Mouse (Mus musculus) midbrain, embryonic 14.5 days (tissue): Measurements from ENCODE around the gene Slc25a14. TPM values are rescaled to one million over a fixed set of nuclear protein-coding genes. Genes with fewer than 3 reads are reported as not detected.

Source experiments
- ATAC-seq: fragments of 200-750 bp; cut with Nextera tagmentation; 2 replicates; pipeline ENCODE4 v1.8.0; 2017; ENCODE audit warnings: moderate number of reproducible peaks, moderate library complexity; ENCODE audit not compliant: low FRiP score, low TSS enrichment
- DNase-seq: peaks from one replicate; pipeline ENCODE4 v3.0.0-alpha.2; 2015
- H3K27ac ChIP-seq: fragments of 300-500 bp; sonication (generic); replicated peaks from 2 replicates; pipeline ENCODE4 v1.5.1; 2014; ENCODE audit warnings: mild to moderate bottlenecking, low read depth, low read length, moderate library complexity
- H3K27me3 ChIP-seq: fragments of 300-500 bp; sonication (generic); 2 replicates; pipeline ENCODE4 v1.6.1; 2014; ENCODE audit warnings: low read length, control low read depth, mixed read lengths; ENCODE audit not compliant: control insufficient read depth, insufficient read depth
- H3K36me3 ChIP-seq: fragments of 300-500 bp; sonication (generic); 2 replicates; pipeline ENCODE4 v1.6.1; 2014; ENCODE audit warnings: low read length, control low read depth; ENCODE audit not compliant: control insufficient read depth, insufficient read depth
- H3K4me1 ChIP-seq: fragments of 300-500 bp; sonication (generic); 2 replicates; pipeline ENCODE4 v1.6.1; 2014; ENCODE audit warnings: mild to moderate bottlenecking, antibody characterized with exemption, low read length, control low read depth; ENCODE audit not compliant: control insufficient read depth, insufficient read depth
- H3K4me2 ChIP-seq: fragments of 300-500 bp; sonication (generic); 2 replicates; pipeline ENCODE4 v1.6.1; 2014; ENCODE audit warnings: mild to moderate bottlenecking, low read length, moderate library complexity
- H3K4me3 ChIP-seq: fragments of 300-500 bp; sonication (generic); replicated peaks from 2 replicates; pipeline ENCODE4 v1.5.1; 2014; ENCODE audit warnings: low read depth, low read length
- H3K9ac ChIP-seq: fragments of 300-500 bp; sonication (generic); replicated peaks from 2 replicates; pipeline ENCODE4 v1.6.1; 2014; ENCODE audit warnings: mild to moderate bottlenecking, low read length, moderate library complexity
- H3K9me3 ChIP-seq: fragments of 300-500 bp; sonication (generic); 2 replicates; pipeline ENCODE4 v1.6.1; 2016; ENCODE audit warnings: low read length, control low read depth, mixed read lengths; ENCODE audit not compliant: control insufficient read depth
- WGBS: fragments of 180-500 bp; shearing (Covaris S2); extraction: QIAGEN DNeasy Blood & Tissue Kit; methylation state at CpG from one replicate; pipeline ENCODE4 v1.1.7; 2014; 5-methylcytosine and 5-hydroxymethylcytosine counted together
- polyA plus RNA-seq: library from polyadenylated mRNA; unstranded; fragments of >200 nt; fragmentation: Nextera tagmentation; extraction: Ambion mirVana; gene quantifications from 2 replicates; pipeline ENCODE4 v1.2.1, GENCODE M21; 2014

Gene Slc25a14
- polyA plus RNA-seq, 1 experiment from 2014 or later, result 40.5 TPM

DNA sequence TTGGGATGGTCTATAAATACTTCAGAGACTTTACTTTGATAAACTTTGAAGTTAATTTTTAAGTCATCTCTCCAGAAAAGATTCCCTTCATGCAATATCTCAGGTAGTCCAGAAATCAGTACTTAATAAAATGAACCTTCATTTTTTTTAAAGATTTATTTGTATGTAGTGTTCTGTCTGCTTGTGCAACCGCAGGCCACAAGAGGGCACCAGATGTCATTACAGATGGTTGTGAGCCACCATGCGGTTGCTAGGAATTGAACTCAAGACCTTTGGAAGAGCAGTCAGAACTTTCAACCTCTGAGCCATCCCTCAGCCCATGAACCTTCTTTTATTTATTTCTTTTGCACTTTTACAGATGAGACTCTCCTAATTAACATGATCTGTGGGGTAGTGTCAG lies 13.8 kb downstream of the Slc25a14 start:
- Histone ChIP-seq H3K4me2 (no peak overlapping the region), H3K9me3 (no peaks in the 10 kb centered on the region), H3K27ac (no peak overlapping the region), H3K27me3 (no peaks in the 10 kb centered on the region), H3K4me1 (no peaks in the 10 kb centered on the region), H3K4me3 (no peak overlapping the region), H3K9ac (no peak overlapping the region), H3K36me3 (0 out of 2 replicates have a peak, but pooled peaks cover 3% of the 10 kb centered on the region)
- DNase-seq (peak; percentile 1), ATAC-seq (no peak)
- 69% methylated on average over 2 of the region's 2 CpGs for WGBS

DNA sequence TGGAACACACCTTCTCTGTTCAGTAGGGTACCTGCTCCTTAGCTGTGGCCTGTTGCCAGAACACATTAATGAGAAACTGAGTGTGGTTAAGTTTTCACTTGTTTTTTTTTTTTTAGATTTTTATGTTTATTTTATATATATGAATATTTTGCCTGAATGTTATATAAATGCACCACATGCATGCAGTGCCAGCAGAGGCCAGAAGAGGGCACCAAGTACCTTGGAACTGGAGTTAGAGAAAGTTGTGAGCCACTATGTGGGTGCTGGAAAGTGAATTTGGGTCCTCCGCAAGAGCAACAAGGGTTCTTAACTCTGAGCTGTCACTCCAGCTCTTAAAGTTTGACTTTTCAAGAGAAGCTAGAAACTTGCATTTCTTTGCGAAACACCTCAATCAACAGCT lies 20.9 kb downstream of the Slc25a14 start:
- peak; percentile 21 for DNase-seq

DNA sequence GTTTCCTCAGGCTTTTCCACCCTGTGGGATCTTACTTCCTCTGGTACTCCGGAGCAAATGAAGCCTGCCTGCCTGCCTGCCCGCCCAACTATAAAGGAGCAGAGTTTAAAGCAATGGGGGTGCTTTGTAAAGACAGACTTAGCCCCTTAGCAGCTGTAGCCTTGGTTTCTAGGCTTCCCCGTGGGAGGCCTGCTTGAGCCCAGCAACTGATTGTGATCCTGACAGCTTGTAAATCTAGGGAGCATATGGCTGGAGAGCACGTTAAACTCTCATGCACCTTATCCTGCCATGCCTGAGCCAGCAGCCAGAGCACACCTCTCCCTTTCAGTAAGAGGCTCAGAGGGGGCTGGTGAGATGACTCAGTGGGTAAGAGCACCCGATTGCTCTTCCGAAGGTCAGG lies 43.6 kb downstream of the Slc25a14 start:
- peak; percentile 23 for DNase-seq
- no peak for ATAC-seq
- Histone ChIP-seq H3K4me3 (no peak overlapping the region), H3K4me2 (no peak overlapping the region), H3K27ac (no peak overlapping the region), H3K36me3 (no peaks in the 10 kb centered on the region), H3K27me3 (no peaks in the 10 kb centered on the region), H3K9me3 (no peaks in the 10 kb centered on the region), H3K9ac (no peak overlapping the region), H3K4me1 (no peaks in the 10 kb centered on the region)
- WGBS, result 32% methylated on average over 6 of the region's 6 CpGs

More for the DNA sequence above, 20.9 kb downstream of the Slc25a14 start:
- H3K27ac ChIP-seq, result no peak overlapping the region
- H3K9me3 ChIP-seq, result no peaks in the 10 kb centered on the region
- H3K27me3 ChIP-seq, result no peaks in the 10 kb centered on the region
- no peak for ATAC-seq
- H3K4me2 ChIP-seq, result no peak overlapping the region
- H3K9ac ChIP-seq, result no peak overlapping the region
- peaks cover 12% of the 10 kb centered on the region; the same call in 1 of the 2 replicates for H3K36me3 ChIP-seq
- 91% methylated on average over 2 of the region's 2 CpGs for WGBS
- no peaks in the 10 kb centered on the region for H3K4me1 ChIP-seq
- no peak overlapping the region for H3K4me3 ChIP-seq

DNA sequence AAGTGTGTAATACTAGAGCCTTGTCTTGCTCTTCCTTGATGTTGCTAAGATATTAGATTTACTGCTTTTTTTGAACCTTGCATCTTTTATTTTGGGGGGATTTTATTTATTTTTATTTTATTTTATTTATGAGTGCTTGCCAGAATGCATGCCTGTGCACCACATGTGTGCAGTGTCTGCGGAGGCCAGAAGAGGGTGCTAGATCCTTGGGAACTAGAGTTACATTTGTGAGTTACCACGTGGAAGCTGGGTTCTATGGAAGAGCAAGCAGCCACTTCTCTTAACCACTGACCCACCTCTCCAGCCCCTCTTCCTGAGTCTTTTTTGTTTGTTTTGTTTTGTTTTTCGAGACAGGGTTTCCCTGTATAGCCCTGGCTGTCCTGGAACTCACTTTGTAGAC lies 46.4 kb downstream of the Slc25a14 start:
- Histone ChIP-seq H3K9ac (no peak overlapping the region), H3K36me3 (no peaks in the 10 kb centered on the region), H3K4me2 (no peak overlapping the region), H3K9me3 (no peaks in the 10 kb centered on the region), H3K27ac (no peak overlapping the region), H3K4me3 (no peak overlapping the region), H3K4me1 (no peaks in the 10 kb centered on the region), H3K27me3 (no peaks in the 10 kb centered on the region)
- WGBS, result 75% methylated on average over 3 of the region's 3 CpGs
- ATAC-seq (no peak), DNase-seq (no peak)

DNA sequence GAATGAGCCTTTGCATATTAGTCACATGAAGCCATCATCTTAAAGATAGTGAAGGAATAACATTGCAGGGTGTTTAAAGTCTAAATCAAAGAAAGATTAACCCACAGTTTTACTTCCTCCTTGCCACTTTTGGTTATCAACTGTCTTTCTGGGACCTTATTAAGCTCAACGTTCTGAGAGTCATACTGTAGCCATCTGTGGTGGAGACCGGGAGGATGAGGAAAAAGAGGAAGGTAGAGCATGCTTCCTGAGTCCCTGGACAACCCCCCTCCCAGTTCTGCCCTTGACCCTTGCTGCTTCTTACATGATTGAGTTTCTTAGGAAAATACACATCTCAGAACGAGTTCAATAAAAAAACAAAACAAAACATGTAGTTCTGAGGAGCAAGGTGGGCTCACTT lies 48.5 kb downstream of the Slc25a14 start:
- Histone ChIP-seq H3K27me3 (no peaks in the 10 kb centered on the region), H3K9ac (no peak overlapping the region), H3K27ac (no peak overlapping the region), H3K4me2 (no peak overlapping the region), H3K4me1 (no peaks in the 10 kb centered on the region), H3K36me3 (no peaks in the 10 kb centered on the region), H3K9me3 (no peaks in the 10 kb centered on the region), H3K4me3 (no peak overlapping the region)
- ATAC-seq (no peak), DNase-seq (no peak)
- WGBS, result 72% methylated on average over 3 of the region's 3 CpGs

DNA sequence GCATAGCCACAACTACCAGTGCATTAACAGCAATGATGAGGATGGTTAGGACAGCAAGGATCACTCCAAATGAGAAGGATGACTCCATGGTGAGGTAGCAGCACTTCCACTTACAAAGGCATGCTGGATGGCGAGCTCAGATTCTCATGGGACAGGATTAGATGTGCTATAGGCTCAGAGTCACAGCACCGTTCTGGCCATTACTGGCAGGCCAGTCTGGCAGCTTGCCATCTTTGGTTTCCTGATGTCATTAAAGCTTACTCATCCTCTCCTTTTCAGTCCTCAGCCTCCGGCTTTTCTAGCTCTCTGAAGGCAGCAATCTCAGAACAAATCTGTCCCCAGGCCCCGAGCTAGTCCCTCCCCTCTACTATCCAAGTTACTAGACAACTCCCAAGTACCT lies 51.0 kb downstream of the Slc25a14 start, which contains the start of gene Gpr119:
Gene Gpr119, minus strand, starts transcription at position 308 of the 400 bp plus-strand sequence.
- H3K27ac ChIP-seq, result no peak within 1 kb of the TSS
- H3K9me3 ChIP-seq, result no peaks in the 10 kb centered on the region
- no peaks in the 10 kb centered on the region for H3K36me3 ChIP-seq
- no peak within 1 kb of the TSS for H3K9ac ChIP-seq
- DNase-seq, result peak; percentile 18
- no peak within 1 kb of the TSS for H3K4me2 ChIP-seq
- no peaks in the 10 kb centered on the region for H3K4me1 ChIP-seq
- H3K4me3 ChIP-seq, result no peak within 1 kb of the TSS
- no peaks in the 10 kb centered on the region for H3K27me3 ChIP-seq
- ATAC-seq, result no peak
- 51% methylated on average over 4 of the region's 4 CpGs for WGBS

DNA sequence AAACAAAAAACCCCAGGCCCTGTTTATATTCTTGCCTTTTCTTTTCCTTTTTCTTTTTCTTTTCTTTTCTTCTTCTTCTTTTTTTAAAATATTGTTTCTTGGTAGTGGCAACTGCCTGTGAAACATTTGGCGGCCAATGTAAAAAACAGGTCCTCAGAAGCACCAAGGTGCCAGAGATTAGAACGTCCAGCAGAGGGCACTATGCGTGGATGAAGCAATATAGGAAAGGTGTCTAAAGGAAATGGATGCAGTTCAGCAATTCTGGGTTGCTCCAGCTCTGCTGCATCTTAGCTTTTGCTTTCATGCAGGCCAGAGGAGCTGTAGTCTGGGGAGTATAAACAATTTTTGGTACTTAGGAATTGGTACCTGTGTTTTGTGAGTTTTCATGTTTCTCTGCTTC lies 60.2 kb downstream of the Slc25a14 start:
- 16% methylated on average over 3 of the region's 3 CpGs for WGBS
- no peaks in the 10 kb centered on the region for H3K9me3 ChIP-seq
- DNase-seq (peak; percentile 76), ATAC-seq (no peak)
- no peaks in the 10 kb centered on the region for H3K36me3 ChIP-seq
- no peak overlapping the region for H3K4me3 ChIP-seq
- no peaks in the 10 kb centered on the region for H3K27me3 ChIP-seq
- H3K9ac ChIP-seq, result no peak overlapping the region
- H3K27ac ChIP-seq, result no peak overlapping the region
- no peaks in the 10 kb centered on the region for H3K4me1 ChIP-seq
- H3K4me2 ChIP-seq, result no peak overlapping the region

DNA sequence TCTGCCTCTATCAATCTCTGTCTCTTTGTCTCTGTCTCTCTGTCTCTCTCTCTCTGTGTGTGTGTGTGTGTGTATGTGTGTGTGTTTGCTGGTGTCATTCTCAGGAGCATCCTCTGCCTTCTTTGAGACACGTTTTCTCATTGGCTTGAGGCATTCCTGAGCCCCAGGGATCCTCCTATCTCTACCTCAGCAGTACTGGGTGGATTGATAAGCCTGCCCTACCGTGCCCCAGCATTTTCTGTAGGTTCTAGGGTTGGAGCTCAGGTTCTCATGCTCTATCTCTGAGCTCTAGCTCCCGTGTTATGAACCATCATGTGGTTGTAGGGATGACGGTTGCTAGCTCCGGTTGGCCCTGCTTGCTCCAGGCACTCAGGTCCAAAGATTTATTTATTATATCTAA lies 60.6 kb downstream of the Slc25a14 start:
- no peak overlapping the region for H3K4me3 ChIP-seq
- DNase-seq (no peak), ATAC-seq (no peak)
- 64% methylated on average over 5 of the region's 5 CpGs for WGBS
- no peak overlapping the region for H3K27ac ChIP-seq
- no peaks in the 10 kb centered on the region for H3K4me1 ChIP-seq
- H3K9ac ChIP-seq, result no peak overlapping the region
- no peaks in the 10 kb centered on the region for H3K27me3 ChIP-seq
- H3K9me3 ChIP-seq, result no peaks in the 10 kb centered on the region
- no peaks in the 10 kb centered on the region for H3K36me3 ChIP-seq
- H3K4me2 ChIP-seq, result no peak overlapping the region

DNA sequence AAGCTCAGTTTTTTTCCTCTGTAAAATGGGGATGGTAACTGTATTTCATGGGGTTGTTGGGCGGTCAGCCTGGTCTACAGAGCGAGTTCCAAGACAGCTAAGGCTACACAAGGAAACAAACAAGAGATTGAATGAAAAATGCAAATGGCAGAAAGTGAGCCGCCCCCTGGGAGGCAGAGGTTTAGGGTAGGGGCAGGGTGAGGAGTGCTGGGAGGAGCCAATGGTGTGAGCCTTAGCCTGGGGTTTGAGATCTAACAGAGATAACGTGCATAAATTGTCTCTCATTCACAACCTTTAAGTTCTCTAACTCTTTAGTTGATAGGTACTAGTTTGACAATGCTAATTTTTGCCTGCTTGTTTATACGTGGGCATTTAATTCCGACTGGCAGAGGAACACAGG lies 71.2 kb downstream of the Slc25a14 start:
- no peaks in the 10 kb centered on the region for H3K27me3 ChIP-seq
- no peaks in the 10 kb centered on the region for H3K4me1 ChIP-seq
- 11% methylated on average over 6 of the region's 6 CpGs for WGBS
- DNase-seq, result no peak
- H3K36me3 ChIP-seq, result no peaks in the 10 kb centered on the region
- no peak overlapping the region; the same call in 1 of the 2 replicates for H3K27ac ChIP-seq
- H3K4me3 ChIP-seq, result peak overlapping the region; percentile 55
- peak; percentile 88 for ATAC-seq
- H3K9ac ChIP-seq, result 0 out of 2 replicates have a peak overlapping the region, but pooled peaks have one; percentile 20
- H3K4me2 ChIP-seq, result peak overlapping the region; percentile 56
- H3K9me3 ChIP-seq, result no peaks in the 10 kb centered on the region
